Mouse (Mus musculus) spleen, embryonic (tissue): ENCODE data around the gene Plxnc1.

Experiments
- CTCF ChIA-PET: fragments of 350-600 bp; sonication (Branson Sonifier 250); formaldehyde crosslinking; loops from one replicate; lab custom pipeline; 2022; lab: Charles Lee

Plxnc1 gene

DNA sequence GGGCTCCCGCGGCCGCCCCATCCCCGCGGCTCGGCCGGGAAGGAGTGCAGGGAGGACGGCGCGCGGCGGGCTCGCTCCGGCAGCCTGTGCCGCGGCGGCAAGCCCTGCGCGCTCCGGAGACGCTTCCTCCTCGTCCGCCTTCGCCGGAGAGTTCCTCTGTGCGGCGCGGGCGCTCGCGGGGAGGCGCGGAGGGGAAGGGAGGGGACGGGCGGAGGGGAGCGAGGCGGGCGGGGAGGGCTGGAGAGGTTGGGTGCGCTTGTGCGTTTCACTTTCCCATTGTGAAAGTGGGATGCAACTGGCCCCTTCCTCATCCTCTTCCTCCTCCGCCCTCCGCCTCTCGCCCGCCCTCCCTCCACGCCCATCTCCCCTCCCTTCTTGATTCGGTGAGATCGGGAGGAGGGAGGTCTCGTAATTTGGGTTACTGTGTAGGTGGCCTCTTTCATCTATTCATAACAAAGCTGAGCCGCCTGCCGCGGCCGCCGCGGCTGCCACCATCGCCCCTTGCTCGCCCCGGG lies at the start of gene Plxnc1:
Gene Plxnc1, minus strand, starts transcription at position 145 of the 515 bp plus-strand sequence.
- CTCF ChIA-PET: interaction anchor here (0.5 kb wide), 1 partner anchor 473 kb away, joined by 3 read pairs; no protein-coding TSS in a partner anchor

DNA sequence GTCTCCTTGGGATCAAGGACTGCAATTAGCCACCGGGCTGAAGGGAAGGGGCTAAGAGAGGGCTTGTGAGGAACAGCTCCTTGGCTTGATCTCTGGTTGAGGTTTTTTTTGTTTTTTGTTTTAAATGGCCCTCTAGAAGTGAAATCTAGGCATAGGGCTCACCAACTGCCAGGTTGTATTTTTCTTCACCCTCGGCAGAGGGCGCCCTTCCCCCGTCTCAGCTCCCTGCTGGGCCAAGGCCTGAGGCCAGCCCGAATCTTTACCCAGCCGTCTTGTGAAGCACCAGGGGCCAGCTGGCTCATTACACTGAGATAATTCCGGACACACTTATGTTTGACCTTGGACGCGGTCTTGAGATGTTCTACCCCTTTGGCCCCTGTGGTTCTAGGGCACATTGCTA lies 47.5 kb upstream of the Plxnc1 start:
- CTCF ChIA-PET: interaction anchor here (0.6 to 1.1 kb wide), 4 partner anchors 65 to 483 kb away, joined by 3 to 4 read pairs (median 4); no protein-coding TSS in a partner anchor

DNA sequence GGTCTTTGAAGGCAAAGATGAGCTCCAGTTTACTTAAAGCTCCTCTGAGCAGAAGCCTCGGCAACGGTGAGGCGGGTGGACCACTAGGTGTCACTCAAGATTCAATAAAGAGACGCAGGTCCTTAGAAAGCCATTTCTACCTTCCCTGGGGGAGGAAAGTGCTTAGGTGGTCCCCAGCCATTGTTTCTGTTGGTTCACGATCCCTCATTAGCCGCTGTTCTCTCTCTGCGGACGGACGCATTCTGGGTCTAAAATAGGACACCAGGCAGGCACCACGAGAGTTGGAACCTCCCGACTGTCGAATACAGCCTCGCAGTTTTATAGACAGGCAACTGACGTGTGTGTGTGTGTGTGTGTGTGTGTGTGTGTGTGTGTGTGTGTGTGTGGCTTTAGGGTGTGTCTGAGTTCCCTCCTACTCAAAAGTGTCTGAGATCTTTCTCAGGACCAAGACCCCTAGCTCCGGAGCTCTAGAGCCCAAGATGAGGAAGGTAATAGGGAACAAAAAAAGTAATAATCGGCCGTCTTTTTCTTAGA lies 47.0 kb upstream of the Plxnc1 start:
- CTCF ChIA-PET: interaction anchor here (0.6 to 1.1 kb wide), 4 partner anchors 64 to 484 kb away, joined by 3 to 4 read pairs (median 4); no protein-coding TSS in a partner anchor

DNA sequence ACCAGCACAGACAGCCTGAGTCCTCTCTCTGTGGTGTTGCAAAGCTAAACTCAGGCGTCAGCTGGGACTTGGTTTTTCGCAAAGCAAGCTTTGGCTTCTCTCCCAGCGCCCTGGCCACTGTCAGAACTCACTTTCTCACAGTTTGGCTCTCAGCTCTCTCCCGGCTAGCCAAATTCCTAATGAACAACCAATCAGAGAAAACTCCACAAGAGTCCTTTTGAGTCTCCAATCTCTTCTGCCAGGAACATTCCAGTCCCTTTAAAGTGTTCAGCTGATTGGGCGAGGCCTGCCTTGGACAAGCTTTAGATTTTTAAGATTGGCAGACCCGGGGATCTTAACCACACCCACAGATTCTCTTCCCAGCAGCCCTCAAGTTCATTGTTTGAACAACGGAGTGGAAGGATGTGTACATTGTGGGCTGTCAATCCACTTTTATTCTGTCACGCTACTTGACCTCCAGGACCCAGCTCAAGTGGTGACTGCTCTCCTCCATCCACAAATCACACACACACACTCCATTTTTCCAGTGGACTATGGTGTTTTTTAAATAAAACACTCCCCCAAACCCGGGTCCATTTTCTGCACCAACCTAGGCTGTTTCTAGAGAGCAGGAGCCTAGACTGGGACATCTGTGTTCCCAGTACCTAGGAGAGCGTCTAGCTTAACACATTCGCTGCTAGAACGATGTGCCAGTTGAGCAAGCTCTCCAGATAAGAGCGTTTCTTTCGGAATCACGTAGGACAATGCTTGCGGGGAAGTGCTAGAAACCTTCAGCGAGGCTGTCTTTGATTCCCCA lies 46.3 kb upstream of the Plxnc1 start:
- CTCF ChIA-PET: interaction anchor here (0.7 to 1.1 kb wide), 3 partner anchors 261 to 484 kb away, joined by 3 to 4 read pairs (median 4); no protein-coding TSS in a partner anchor

DNA sequence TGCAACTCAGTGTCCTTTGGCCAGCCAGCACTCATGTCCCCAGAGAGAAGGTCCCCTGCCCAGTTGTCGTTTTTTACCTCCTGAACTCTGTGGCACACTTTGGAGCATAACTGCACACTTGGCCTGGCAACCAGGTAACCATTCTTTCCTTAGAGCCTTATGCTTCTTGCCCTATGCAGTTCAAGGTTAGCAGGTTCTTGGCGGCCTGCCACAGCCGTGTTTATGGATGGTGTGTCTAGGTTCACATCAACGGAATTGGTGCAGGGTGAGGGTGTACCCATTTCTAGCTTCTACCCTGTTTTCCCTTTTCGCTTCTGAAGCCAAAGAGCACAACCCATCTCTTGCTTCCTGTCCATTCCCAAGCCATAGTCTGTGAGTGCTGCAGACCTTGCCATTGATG lies 44.7 kb upstream of the Plxnc1 start:
- CTCF ChIA-PET: no interaction called here

DNA sequence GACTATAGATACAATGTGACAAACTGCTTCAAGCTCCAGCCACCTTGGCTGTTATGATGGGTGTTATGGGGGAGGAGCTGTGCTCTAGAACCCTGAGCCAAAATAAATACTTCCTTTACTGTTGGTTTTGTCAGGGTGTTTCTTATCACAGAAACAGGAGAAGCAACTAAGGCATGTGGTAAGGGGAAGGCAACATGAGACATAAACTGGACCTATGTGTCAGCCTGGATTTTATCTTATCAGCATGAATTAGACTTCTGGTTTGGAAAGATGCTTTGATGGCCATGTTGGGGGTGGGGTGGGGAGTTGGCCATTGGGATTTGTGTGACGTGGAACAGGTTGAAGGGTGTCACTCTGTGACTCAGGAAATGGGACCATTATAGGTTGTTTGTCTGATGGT lies 40.5 kb upstream of the Plxnc1 start:
- CTCF ChIA-PET: no interaction called here

DNA sequence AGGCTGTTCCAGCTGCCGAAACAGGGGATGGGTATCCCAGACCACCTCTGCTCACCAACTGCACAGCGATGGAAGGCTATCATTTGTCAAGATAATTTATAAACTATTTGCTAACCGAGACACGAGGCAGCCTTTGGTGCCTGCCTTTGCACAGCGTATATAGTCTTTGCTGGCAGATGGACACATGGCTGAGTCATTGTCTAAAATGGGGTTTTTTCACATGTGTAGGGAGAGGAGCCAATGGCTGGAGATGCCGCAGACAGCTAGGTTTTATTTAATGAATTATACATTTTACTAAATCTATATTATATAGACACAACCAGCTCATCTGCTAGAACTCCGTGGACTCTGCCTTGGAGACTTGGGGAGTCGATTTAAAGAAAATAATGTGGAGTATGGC lies 37.9 kb upstream of the Plxnc1 start:
- CTCF ChIA-PET: no interaction called here

DNA sequence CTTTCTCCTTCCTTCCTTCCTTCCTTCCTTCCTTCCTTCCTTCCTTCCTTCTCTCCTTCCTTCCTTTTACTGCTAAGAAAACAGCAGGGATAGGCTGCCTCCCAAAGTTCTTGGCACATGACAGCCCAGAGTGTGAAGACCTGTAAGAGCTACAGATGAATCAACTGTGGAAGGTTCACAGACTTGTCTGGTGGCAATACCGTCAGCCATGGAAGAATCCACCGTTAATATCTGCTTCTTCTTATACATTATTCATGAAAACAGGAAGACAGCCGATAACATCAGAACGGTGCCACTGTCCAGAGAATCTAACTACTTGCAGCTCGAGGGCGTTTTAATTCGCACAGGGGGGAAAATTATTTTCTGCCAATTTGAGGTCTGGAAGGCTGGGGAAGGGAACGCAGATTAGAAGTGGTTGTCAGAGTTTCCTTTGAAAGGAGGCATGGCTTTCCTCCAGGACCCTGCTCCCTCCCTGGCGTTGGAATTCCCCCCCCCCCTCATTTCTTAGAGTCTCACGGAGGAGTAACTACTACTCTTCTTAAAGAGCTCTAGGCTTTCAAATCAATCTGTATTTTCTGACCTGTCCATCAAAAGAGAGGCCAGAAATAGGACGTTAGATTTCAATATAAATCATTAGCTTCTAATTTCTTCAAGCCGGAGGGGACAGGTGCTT lies 37.0 kb upstream of the Plxnc1 start:
- CTCF ChIA-PET: interaction anchor here (0.6 kb wide), 1 partner anchor 243 kb away, joined by 3 read pairs; no protein-coding TSS in a partner anchor

DNA sequence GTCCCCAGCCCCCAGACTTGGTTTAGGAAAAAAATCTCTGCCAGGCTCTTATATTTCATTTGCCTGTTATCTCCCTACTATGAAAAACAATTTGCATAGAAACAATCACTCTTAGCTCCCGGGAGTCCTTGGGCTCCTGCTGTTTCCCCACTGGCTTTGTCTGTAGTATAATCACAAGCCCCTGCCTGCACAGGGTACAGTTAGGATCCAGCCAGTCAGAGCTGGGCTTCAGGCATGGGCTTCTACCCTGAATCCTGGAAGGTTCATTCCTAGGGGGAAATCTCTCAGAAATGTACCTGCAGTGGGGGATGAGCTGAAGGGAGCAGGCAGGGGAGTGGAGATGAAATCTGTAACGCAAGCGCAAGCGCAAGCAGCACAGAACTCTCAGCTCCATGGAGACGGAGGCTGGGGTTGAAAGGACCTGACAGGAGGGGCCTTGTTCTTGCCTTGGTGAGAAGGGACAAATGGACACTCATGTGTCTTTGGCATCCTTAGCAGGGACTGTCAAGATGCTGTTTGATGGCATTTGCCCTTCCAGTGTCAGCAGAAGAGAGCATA lies 33.7 kb upstream of the Plxnc1 start:
- CTCF ChIA-PET: no interaction called here

DNA sequence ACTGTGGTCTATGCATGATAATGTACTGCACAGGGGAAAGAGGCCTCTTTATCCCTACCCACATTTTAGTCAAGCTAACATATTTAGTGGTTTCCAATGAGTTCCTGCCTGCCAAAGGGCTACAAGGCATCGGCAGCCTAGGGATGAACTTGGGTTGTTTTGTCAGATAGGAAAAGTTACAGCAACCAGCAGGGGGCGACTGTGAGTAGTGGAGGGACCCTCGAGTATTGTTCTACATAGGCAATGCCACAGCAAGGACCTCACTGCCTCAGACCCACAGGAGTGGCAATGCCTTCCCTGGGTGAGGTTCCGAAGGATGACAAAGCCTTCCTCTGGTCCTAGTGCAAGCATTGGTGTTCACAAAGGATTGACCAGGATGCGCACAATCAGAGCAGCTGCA lies 31.7 kb upstream of the Plxnc1 start:
- CTCF ChIA-PET: no interaction called here

DNA sequence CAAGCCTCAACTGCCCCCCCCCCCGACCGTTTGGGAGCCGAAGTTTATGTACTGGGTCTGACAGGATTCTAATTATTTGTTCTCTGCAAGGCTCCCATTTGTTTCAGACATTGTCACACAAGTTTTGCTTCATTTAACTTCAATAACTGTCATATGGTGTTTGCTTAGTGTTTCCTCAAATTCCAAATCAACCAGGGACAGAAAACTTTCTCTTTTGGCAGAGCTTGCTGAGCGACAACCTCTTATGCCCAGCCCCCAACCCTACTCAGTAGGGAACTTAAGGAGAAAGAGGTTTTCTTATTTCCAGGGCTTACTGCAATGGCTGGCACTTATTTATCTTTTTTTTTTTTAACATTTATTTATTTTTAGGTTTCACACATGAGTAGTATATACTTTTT lies 30.5 kb upstream of the Plxnc1 start:
- CTCF ChIA-PET: no interaction called here

DNA sequence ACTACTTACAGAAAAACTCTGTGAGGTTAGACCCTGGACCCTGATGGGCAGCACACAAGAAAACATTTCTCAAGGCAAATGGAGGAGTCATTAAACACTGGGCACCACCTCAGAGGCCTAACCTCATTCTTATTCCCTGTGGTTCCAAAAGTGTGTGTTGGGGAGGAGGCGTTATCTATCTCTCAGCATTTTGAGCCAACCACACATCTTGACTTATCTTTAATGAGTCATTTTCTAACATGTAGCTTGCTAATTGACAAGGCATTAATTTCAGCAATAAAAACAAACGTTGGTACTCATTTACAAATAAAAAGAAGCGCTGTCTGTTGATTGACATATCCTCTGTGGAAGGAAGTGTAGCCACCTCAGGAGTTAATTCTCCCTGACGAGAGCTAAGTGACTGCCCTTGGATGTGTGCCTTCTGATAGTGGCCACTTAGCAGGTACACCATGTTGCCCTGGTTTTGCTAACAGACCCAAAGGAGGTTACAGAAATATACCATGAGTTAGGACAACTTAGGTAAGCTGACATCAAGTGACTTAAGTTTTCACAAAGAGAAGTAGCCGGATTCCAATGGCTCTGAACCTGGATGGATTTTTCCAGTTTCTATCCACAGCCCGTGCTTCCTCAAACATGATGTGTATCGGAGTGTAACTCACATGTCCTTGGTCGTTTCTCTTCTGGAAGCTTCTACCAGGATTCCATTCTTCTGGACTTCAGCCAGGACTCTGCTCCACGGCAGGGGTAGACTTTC lies 29.9 kb upstream of the Plxnc1 start:
- CTCF ChIA-PET: interaction anchor here (0.5 kb wide), 1 partner anchor 559 kb away, joined by 3 read pairs; no protein-coding TSS in a partner anchor

DNA sequence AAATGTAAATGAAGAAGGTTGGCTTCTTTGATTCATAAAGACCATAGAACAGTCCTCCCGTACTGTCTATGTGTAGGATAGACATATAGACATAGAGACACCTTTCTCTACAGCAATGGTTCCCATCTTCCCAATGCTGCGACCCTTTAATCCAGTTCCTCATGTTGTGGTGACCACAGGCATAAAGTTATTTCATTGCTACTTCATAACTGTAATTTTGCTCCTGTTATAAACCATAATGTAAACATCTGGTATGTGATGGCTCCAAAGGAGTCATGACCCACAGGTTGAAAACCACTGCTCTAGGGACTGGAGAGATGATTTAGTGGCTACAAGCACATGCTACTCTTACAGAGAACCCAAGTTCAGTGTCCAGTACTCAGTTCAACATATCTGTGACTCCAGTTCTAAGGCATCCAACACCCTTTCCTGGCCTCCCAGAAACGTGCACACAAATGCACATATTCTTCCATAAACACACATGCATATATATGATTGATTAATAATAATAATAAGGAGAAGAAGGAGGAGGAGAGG lies 27.1 kb upstream of the Plxnc1 start:
- CTCF ChIA-PET: interaction anchor here (0.9 kb wide), 1 partner anchor 547 kb away, joined by 5 read pairs; no protein-coding TSS in a partner anchor

DNA sequence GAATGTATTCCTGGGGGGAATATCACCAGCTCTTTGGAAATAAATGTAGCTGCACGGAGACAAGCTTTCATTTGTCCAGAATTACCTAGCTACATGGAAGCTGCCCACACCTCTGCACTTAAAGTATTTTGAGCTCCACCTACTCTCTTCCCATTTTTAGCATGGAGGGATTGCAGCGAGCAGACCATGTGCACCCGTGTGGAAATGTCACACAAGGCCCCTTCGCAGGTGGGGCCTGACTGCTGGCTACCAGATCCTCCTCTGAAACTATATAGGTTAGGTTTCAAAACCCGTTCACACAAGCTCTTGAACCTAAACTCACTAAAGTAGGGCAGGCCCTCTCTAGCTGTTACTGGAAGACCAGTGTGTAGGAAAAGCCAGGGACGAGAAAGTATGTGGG lies 25.6 kb upstream of the Plxnc1 start:
- CTCF ChIA-PET: no interaction called here

DNA sequence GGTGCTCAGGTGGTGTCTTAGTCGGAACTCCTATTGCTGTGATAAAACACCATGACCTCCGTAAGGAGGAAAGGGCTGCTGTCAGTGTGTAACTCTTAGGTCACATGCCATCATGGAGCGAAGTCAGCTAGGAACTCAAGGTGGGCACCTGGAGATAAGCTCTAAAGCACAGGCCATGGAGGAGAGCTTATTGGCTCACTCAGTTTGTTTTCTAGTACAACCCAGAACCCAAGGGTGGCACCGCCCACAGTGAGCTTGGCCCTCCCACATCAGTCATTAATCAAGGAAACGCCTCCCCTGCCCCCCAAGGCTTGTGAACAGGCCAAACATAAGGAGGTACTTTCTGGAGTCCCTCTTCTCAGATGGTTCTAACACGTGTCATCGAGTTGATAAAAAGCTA lies 22.8 kb upstream of the Plxnc1 start:
- CTCF ChIA-PET: interaction anchor here (0.6 to 0.7 kb wide), 2 partner anchors 326 to 783 kb away, joined by 3 to 5 read pairs; no protein-coding TSS in a partner anchor

DNA sequence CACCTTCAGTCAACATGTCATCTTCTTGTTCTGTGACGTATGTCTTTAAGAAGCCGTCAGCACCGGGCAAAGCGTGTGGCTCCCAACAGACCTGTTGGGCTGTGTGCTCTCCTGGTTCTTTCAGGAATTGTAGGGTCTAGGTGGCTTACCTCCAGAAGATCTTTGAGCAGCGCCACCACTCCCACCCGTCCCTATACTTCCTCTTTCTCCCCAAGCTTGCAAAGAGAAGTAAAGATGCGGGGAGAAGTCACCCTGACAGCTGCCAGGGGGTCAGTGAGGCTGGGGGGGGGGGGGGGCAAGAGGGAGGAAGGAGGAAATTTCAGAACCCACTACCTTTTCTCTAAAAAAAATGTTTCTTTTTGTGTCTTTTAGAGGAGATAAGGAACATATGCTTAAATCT lies 22.2 kb upstream of the Plxnc1 start:
- CTCF ChIA-PET: interaction anchor here (0.5 kb wide), 1 partner anchor 40 kb away, joined by 4 read pairs; no protein-coding TSS in a partner anchor

DNA sequence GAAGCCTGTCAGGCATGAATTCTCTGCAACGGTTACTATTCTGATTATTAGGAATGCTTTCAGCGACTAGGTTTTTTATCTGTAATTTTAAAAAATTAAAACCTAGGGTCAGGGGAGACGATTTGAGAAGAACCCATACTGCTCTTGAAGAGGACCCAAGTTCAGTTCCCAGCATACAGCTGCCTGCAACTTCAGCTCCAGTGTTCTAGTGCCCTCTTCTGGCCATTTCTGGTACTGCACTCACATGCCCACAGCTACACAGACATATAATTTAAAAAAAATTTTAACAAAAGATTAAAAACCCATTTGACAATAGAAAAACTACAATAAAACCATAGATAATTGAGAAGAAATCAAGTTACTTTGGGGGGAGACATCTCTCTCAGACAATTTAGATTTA lies 20.5 kb upstream of the Plxnc1 start:
- CTCF ChIA-PET: interaction anchor here (0.6 kb wide), 1 partner anchor 164 kb away, joined by 3 read pairs; no protein-coding TSS in a partner anchor

DNA sequence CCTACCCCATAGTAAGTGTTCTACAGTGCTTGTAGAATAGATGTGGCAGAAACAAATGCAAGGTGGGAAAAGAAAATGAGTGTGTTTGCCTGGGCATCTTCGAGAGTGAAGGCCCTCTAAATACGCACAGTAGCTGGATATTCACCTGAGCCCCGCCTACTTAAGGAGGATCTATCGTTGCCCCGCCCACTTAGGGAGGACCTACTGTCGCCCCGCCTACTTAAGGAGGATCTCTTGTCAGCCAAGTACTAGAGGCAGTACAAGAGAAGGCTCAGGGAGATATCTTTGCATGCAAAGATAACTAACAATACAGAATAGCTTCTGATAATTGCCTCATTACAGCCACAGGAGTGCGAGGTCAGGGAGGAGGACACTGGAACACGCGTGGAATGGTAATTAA lies 17.4 kb upstream of the Plxnc1 start:
- CTCF ChIA-PET: no interaction called here

DNA sequence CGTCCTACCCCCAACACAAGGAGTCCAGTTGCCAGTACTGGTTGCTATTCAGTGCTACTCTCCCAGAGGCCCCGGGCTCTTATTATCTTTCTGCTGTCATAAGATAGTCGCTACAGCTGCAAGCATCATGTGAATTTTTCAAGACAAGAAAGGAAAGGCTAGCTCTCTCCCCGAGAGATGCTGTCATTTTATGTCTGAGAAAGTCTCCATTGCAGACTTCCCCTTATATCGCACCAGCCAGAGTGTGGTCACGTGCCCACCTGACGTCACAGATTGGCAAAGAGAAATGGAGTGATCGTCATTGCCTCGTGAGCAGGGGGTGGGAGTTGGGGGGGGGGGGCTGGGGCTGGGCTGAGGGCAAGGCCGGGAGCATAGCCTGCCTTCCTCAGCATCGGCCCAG lies 16.6 kb upstream of the Plxnc1 start:
- CTCF ChIA-PET: no interaction called here

DNA sequence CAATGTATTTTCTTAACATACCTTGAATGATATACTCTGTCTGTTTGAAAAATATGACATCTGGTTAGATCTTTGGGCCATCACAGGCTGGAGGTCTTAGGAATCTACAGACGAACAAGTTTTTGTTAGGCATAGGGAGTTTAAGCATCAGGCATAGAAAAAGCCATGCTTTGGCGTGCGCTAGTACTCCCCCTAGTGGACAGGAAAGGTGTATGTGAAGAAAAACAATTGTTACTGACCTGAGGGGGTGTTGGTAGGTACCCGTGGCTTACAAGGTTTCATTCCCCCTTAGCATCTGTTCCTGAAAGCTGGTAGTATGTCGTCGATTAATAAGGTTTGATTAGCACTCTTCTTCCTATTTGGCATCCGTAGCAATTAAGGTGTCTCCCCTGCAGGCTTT lies 13.7 kb upstream of the Plxnc1 start:
- CTCF ChIA-PET: interaction anchor here (0.6 to 1.0 kb wide), 2 partner anchors 298 to 349 kb away, joined by 3 read pairs; no protein-coding TSS in a partner anchor
